Mouse (Mus musculus) megakaryocyte, embryonic 14.5 days (primary cell): ENCODE measurements around the gene Naa15.

Source experiments
- FLI1 ChIP-seq: IDR thresholded peaks from 2 replicates; pipeline ENCODE4 v1.6.1; 2012; ENCODE audit warnings: low read length, inconsistent platforms, mixed read lengths
- GATA1 ChIP-seq: IDR thresholded peaks from 3 replicates; pipeline ENCODE4 v1.6.1; 2012; ENCODE audit warnings: mixed read lengths, low read length, inconsistent platforms, borderline replicate concordance

DNA sequence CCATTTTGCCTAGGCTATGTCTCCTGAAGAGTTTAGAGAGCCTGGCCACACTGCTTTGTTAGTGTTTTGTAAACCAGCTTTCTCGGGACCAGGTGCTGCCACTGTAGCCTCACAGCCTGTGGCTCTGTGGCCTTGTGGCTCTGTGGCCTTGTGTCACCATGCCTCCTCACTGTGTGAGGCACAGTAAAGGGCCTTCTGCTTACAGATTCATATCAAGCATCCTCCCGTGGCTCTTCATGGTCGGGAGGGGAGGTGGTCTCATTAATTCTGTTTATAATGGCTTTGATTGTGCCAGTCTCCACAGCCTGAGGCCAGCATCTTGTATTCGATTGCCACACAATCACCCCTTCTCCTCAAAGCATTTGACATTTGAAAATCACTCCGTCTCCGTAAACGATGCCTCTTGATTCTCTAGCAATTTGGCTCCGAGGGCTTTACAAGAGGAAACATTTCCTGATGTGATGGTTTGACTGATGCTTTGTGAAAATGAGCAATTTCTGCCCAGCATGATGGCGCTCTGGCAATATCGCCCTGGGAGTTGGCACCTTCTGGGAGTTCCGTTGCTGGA, 89.5 kb downstream of the Naa15 start:
- TF ChIP-seq GATA1 = no peak
- TF ChIP-seq FLI1 = no peak
